Mouse (Mus musculus) limb, embryonic 14.5 days (tissue): ENCODE data around the gene Itpk1. TPM values are rescaled to one million over a fixed set of nuclear protein-coding genes. Genes with fewer than 3 reads are reported as not detected.
A peak's percentile ranks its signal among the peaks of the same experiment; 100 is the strongest.

ENCODE experiments used
- ATAC-seq: fragments of 200-750 bp; cut with Nextera tagmentation; 2 replicates; pipeline ENCODE4 v1.8.0; 2017; ENCODE audit warnings: low read depth, moderate number of reproducible peaks, moderate TSS enrichment; ENCODE audit not compliant: low FRiP score
- DNase-seq: peaks from one replicate; pipeline ENCODE4 v3.0.0-alpha.2; 2015; ENCODE audit warnings: low spot score
- H3K27ac ChIP-seq: fragments of 300-500 bp; sonication (generic); replicated peaks from 2 replicates; pipeline ENCODE4 v1.5.1; 2014; ENCODE audit warnings: low read depth, mild to moderate bottlenecking, low read length, moderate library complexity, mixed read lengths
- H3K27me3 ChIP-seq: fragments of 300-500 bp; sonication (generic); 2 replicates; pipeline ENCODE4 v1.6.1; 2014; ENCODE audit warnings: low read length, mixed read lengths; ENCODE audit not compliant: control insufficient read depth, insufficient read depth
- H3K36me3 ChIP-seq: fragments of 300-500 bp; sonication (generic); 2 replicates; pipeline ENCODE4 v1.6.1; 2014; ENCODE audit warnings: mild to moderate bottlenecking, low read length, moderate library complexity, mixed read lengths; ENCODE audit not compliant: control insufficient read depth, insufficient read depth
- H3K4me1 ChIP-seq: fragments of 300-500 bp; sonication (generic); 2 replicates; pipeline ENCODE4 v1.6.1; 2014; ENCODE audit warnings: antibody characterized with exemption, low read length, mixed read lengths; ENCODE audit not compliant: control insufficient read depth, insufficient read depth
- H3K4me2 ChIP-seq: fragments of 300-500 bp; sonication (generic); replicated peaks from 2 replicates; pipeline ENCODE4 v1.6.1; 2014; ENCODE audit warnings: low read depth, mild to moderate bottlenecking, low read length, moderate library complexity; ENCODE audit not compliant: severe bottlenecking
- H3K4me3 ChIP-seq: fragments of 300-500 bp; sonication (generic); replicated peaks from 2 replicates; pipeline ENCODE4 v1.5.1; 2014; ENCODE audit warnings: low read length
- H3K9ac ChIP-seq: fragments of 300-500 bp; sonication (generic); 2 replicates; pipeline ENCODE4 v1.6.1; 2014; ENCODE audit warnings: mild to moderate bottlenecking, low read depth, low read length, moderate library complexity; ENCODE audit not compliant: severe bottlenecking
- H3K9me3 ChIP-seq: fragments of 300-500 bp; sonication (generic); 2 replicates; pipeline ENCODE4 v1.6.1; 2016; ENCODE audit warnings: low read length; ENCODE audit not compliant: control insufficient read depth
- POLR2A ChIP-seq: fragments of 200-500 bp; IDR thresholded peaks from 2 replicates; pipeline ENCODE4 v1.8.0; 2012; ENCODE audit warnings: inconsistent platforms, mild to moderate bottlenecking, moderate library complexity, borderline replicate concordance; ENCODE audit not compliant: insufficient read depth, insufficient read length; ENCODE audit errors: extremely low read depth
- WGBS: fragments of 180-500 bp; shearing (Covaris S2); extraction: QIAGEN DNeasy Blood & Tissue Kit; methylation state at CpG from one replicate; pipeline ENCODE4 v1.1.7; 2014; 5-methylcytosine and 5-hydroxymethylcytosine counted together
- polyA plus RNA-seq, 2 experiments: library from polyadenylated mRNA; depleted of rRNA in 1 of 2; stranded (reverse) in 1 of 2; unstranded in 1 of 2; fragments of >200 nt; fragmentation: Nextera tagmentation in 1 of 2; extraction: Ambion mirVana in 1 of 2; gene quantifications; 2 replicates each; pipeline versions ENCODE4 v1.2.1 to v1.2.3; 2012 to 2014

Gene Itpk1
- polyA plus RNA-seq, 2 experiments, result 8.3 to 10.3 TPM

GRCm38 (mm10) chr12:102722966-102723365 is 18.2 kb upstream of the Itpk1 start:
- 82% methylated on average over 8 of the region's 8 CpGs for WGBS

GRCm38 (mm10) chr12:102722451-102722850 is 17.7 kb upstream of the Itpk1 start:
- no peak for TF ChIP-seq POLR2A
- WGBS, result 58% methylated on average over 11 of the region's 11 CpGs
- Histone ChIP-seq H3K9me3 (no peaks in the 10 kb centered on the region), H3K4me1 (0 out of 2 replicates have a peak, but pooled peaks cover 5% of the 10 kb centered on the region), H3K36me3 (no peaks in the 10 kb centered on the region), H3K4me3 (no peak overlapping the region), H3K9ac (no peak overlapping the region), H3K27me3 (no peaks in the 10 kb centered on the region), H3K4me2 (no peak overlapping the region), H3K27ac (no peak overlapping the region)
- DNase-seq, result no peak
- ATAC-seq, result no peak

More at GRCm38 (mm10) chr12:102722966-102723365, 18.2 kb upstream of the Itpk1 start:
- H3K4me3 ChIP-seq, result no peak overlapping the region
- no peak for TF ChIP-seq POLR2A
- ATAC-seq, result no peak
- 0 out of 2 replicates have a peak, but pooled peaks cover 5% of the 10 kb centered on the region for H3K4me1 ChIP-seq
- H3K27ac ChIP-seq, result no peak overlapping the region
- no peaks in the 10 kb centered on the region for H3K27me3 ChIP-seq
- no peak overlapping the region for H3K9ac ChIP-seq
- no peak for DNase-seq
- H3K9me3 ChIP-seq, result no peaks in the 10 kb centered on the region
- no peaks in the 10 kb centered on the region for H3K36me3 ChIP-seq
- H3K4me2 ChIP-seq, result no peak overlapping the region

GRCm38 (mm10) chr12:102719552-102720315 is 15.0 kb upstream of the Itpk1 start:
- WGBS, result 27% methylated on average over 13 of the region's 13 CpGs
- peak; percentile 76; the same call in 1 of the 2 replicates for ATAC-seq
- H3K4me1 ChIP-seq, result 0 out of 2 replicates have a peak, but pooled peaks cover 5% of the 10 kb centered on the region
- H3K27me3 ChIP-seq, result no peaks in the 10 kb centered on the region
- H3K9ac ChIP-seq, result no peak overlapping the region
- H3K27ac ChIP-seq, result no peak overlapping the region
- H3K4me2 ChIP-seq, result peak overlapping the region; percentile 20; the same call in 1 of the 2 replicates
- H3K4me3 ChIP-seq, result no peak overlapping the region
- H3K9me3 ChIP-seq, result no peaks in the 10 kb centered on the region
- TF ChIP-seq POLR2A, result no peak
- no peaks in the 10 kb centered on the region for H3K36me3 ChIP-seq
- DNase-seq, result peak; percentile 85

GRCm38 (mm10) chr12:102714654-102715395 is 10.1 kb upstream of the Itpk1 start:
- Histone ChIP-seq H3K4me3 (no peak overlapping the region), H3K27ac (no peak overlapping the region), H3K4me1 (peaks cover 4% of the 10 kb centered on the region; the same call in 1 of the 2 replicates), H3K27me3 (no peaks in the 10 kb centered on the region), H3K9ac (no peak overlapping the region), H3K36me3 (no peaks in the 10 kb centered on the region), H3K4me2 (no peak overlapping the region), H3K9me3 (no peaks in the 10 kb centered on the region)
- ATAC-seq (no peak), DNase-seq (no peak)
- TF ChIP-seq POLR2A, result no peak
- 86% methylated on average over 10 of the region's 10 CpGs for WGBS

GRCm38 (mm10) chr12:102714116-102714515 is 9.4 kb upstream of the Itpk1 start:
- Histone ChIP-seq H3K4me3 (no peak overlapping the region), H3K27me3 (no peaks in the 10 kb centered on the region), H3K9me3 (no peaks in the 10 kb centered on the region), H3K4me1 (no peaks in the 10 kb centered on the region; the same call in 1 of the 2 replicates), H3K36me3 (no peaks in the 10 kb centered on the region), H3K4me2 (no peak overlapping the region), H3K27ac (no peak overlapping the region), H3K9ac (no peak overlapping the region)
- no peak for TF ChIP-seq POLR2A
- DNase-seq (no peak), ATAC-seq (no peak)
- WGBS, result 92% methylated on average over 2 of the region's 2 CpGs
